Mouse (Mus musculus) E14TG2a.4 (cell line): ENCODE data around the gene Rps6kc1.

Experiments used
- CTCF ChIP-seq: conservative IDR thresholded peaks from 2 replicates; pipeline ENCODE4 v1.5.1; 2014; ENCODE audit warnings: low read length
- NANOG ChIP-seq: IDR thresholded peaks from 2 replicates; pipeline ENCODE4 v1.6.1; 2014; ENCODE audit warnings: borderline replicate concordance, low read length, mixed read lengths
- POU5F1 ChIP-seq: IDR thresholded peaks from 2 replicates; pipeline ENCODE4 v1.6.1; 2014; ENCODE audit warnings: low read length, borderline replicate concordance

GRCm38 (mm10) chr1:190766800-190767199 lies 144.8 kb downstream of the Rps6kc1 start:
- TF ChIP-seq CTCF (no peak), NANOG (no peak), POU5F1 (no peak)
